Mouse (Mus musculus) hindbrain, embryonic 10.5 days (tissue): ENCODE measurements around the gene Rcor2. TPM values are rescaled to one million over a fixed set of nuclear protein-coding genes. Genes with fewer than 3 reads are reported as not detected.

Experiments used
- DNase-seq: peaks from one replicate; pipeline ENCODE4 v3.0.0-alpha.2; 2017; ENCODE audit warnings: low spot score
- H3K27ac ChIP-seq: fragments of 300-500 bp; sonication (generic); 2 replicates; pipeline ENCODE4 v1.5.1; 2016; ENCODE audit warnings: mild to moderate bottlenecking, moderate library complexity
- H3K27me3 ChIP-seq: fragments of 300-500 bp; sonication (generic); 2 replicates; pipeline ENCODE4 v1.6.1; 2016; ENCODE audit warnings: mild to moderate bottlenecking; ENCODE audit not compliant: poor library complexity, insufficient read depth, severe bottlenecking
- H3K36me3 ChIP-seq: fragments of 300-500 bp; sonication (generic); 2 replicates; pipeline ENCODE4 v1.6.1; 2016; ENCODE audit warnings: mild to moderate bottlenecking, moderate library complexity
- H3K4me1 ChIP-seq: fragments of 300-500 bp; sonication (generic); replicated peaks from 2 replicates; pipeline ENCODE4 v1.6.1; 2016; ENCODE audit warnings: mild to moderate bottlenecking
- H3K4me3 ChIP-seq: fragments of 300-500 bp; sonication (generic); 2 replicates; pipeline ENCODE4 v1.5.1; 2016; ENCODE audit warnings: mild to moderate bottlenecking, moderate library complexity
- H3K9me3 ChIP-seq: fragments of 300-500 bp; sonication (generic); 2 replicates; pipeline ENCODE4 v1.6.1; 2016; ENCODE audit warnings: mild to moderate bottlenecking, moderate library complexity
- WGBS: fragments of 180-500 bp; shearing (Covaris S2); methylation state at CpG from one replicate; pipeline ENCODE4 v1.1.7; 2016; 5-methylcytosine and 5-hydroxymethylcytosine counted together
- polyA plus RNA-seq: library from polyadenylated mRNA; unstranded; fragments of >200 nt; fragmentation: Nextera tagmentation; extraction: Ambion mirVana; gene quantifications from 2 replicates; pipeline ENCODE4 v1.2.1, GENCODE M21; 2016

Gene Rcor2
- polyA plus RNA-seq, 1 experiment from 2014 or later: 79.1 TPM

- no peak for DNase-seq
- WGBS: 69% methylated on average over 2 of the region's 2 CpGs
These were observed 53.1 kb downstream of the Rcor2 start for GRCm38 (mm10) chr19:7320181-7320580.

GRCm38 (mm10) chr19:7321391-7321790, 54.3 kb downstream of the Rcor2 start:
- WGBS: 91% methylated on average over 3 of the region's 3 CpGs
- DNase-seq: no peak
- Histone ChIP-seq H3K9me3 (no peaks in the 10 kb centered on the region), H3K36me3 (peaks cover 2% of the 10 kb centered on the region), H3K4me3 (no peak overlapping the region), H3K4me1 (no peaks in the 10 kb centered on the region), H3K27ac (no peak overlapping the region), H3K27me3 (no peaks in the 10 kb centered on the region)

More at GRCm38 (mm10) chr19:7320181-7320580, 53.1 kb downstream of the Rcor2 start:
- H3K9me3 ChIP-seq: no peaks in the 10 kb centered on the region
- no peak overlapping the region for H3K4me3 ChIP-seq
- H3K36me3 ChIP-seq: no peaks in the 10 kb centered on the region; the same call in 1 of the 2 replicates
- H3K27ac ChIP-seq: no peak overlapping the region
- H3K27me3 ChIP-seq: no peaks in the 10 kb centered on the region
- no peaks in the 10 kb centered on the region for H3K4me1 ChIP-seq

Other genes starting within 250 kb of the Rcor2 start
- gene Fermt3, start 247.9 kb upstream of the Rcor2 start, polyA plus RNA-seq: 8.7 and 10.1 TPM in 2 replicates
- gene Stip1, start 227.4 kb upstream of the Rcor2 start, polyA plus RNA-seq: 372 and 451 TPM in 2 replicates
- gene Macrod1, start 210.5 kb upstream of the Rcor2 start, polyA plus RNA-seq: 2.9 and 3.4 TPM in 2 replicates
- gene Flrt1, start 161.6 kb upstream of the Rcor2 start, polyA plus RNA-seq: 3.1 and 4.0 TPM in 2 replicates
- gene Otub1, start 61.0 kb upstream of the Rcor2 start, polyA plus RNA-seq: 273 and 309 TPM in 2 replicates
- gene Cox8a, start 49.7 kb upstream of the Rcor2 start, polyA plus RNA-seq: 914 and 944 TPM in 2 replicates
- gene Naa40, start 26.1 kb upstream of the Rcor2 start, polyA plus RNA-seq: 89.8 and 96.5 TPM in 2 replicates
- 47.0 and 56.5 TPM in 2 replicates for gene Mark2, start 74.5 kb downstream of the Rcor2 start, polyA plus RNA-seq
- gene Spindoc, start 115.7 kb downstream of the Rcor2 start, polyA plus RNA-seq: 44.9 and 48.0 TPM in 2 replicates
- 7.0 and 8.6 TPM in 2 replicates for gene 2700081O15Rik, start 150.3 kb downstream of the Rcor2 start, polyA plus RNA-seq
- gene Rtn3, start 216.0 kb downstream of the Rcor2 start, polyA plus RNA-seq: 256 and 280 TPM in 2 replicates
- 4.6 and 7.2 TPM in 2 replicates for gene Atl3, start 226.7 kb downstream of the Rcor2 start, polyA plus RNA-seq